Mouse (Mus musculus): ENCODE measurements around the gene Ncbp2.
"Not testable (repeated sequence)": the region's sequence is repeated elsewhere in the genome, so short reads cannot be mapped to it uniquely, and the experiment has no call there.

The Ncbp2 gene

DNA sequence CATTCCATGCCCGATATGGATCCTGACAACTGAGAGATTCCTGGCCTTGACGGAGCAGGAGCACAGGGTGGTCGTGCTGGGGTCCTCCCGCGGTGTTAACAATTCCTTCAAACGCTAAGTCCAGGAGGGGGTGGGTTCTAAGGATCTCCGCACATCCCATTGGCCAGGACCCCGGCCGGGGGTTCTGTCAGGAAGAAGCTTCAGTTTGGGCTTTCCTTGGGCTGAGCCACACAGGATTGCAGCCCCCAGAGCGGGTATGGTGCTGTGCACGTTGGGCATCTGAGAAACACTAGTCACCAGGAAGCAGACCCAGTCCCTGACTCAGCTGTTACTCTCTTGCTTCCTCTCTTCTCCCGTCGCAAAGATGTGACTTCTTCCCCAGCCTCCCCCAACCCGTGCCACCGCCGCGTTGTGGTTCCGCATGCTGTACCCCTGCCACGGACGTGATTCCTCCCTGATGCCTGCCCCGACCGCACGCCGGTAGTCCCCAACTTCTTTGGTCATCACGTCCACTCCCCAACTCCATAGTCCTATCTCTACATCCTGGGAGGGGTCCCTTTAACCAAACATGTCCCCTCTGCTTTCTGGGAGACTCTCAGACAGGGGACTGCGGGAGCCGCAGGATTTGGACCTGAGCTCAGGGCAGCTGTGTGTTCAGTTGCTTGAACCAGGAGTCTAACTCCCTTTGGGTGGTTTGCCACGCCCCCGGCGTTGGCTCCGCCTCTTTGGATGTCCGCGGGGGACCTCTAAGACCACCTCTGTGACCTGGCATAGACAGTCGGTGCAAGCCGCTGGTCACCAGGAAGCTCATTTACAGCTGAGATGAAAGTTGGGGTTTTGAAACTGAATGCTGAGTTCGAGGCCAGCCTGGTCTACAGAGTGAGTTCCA, 13.0 kb upstream of the Ncbp2 start:
- peak; percentile 26 for DNase-seq

DNA sequence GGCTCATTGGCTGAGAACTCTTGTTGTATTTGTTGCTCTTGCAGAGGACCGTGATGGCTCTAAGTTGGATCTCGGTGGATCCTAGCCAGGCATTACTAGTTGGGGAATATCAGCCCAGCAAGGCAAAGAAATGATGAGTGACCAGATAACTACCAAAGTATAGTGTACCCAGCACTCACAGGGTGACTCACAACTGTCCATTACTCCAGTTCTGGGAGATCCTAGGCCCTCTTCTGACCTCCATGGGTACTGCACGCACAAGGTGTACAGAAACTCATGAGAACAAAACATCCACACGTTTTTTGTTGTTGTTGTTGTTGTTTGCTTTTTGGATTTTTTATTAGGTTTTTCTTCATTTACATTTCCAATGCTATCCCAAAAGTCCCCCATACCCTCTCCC, 11.7 kb upstream of the Ncbp2 start:
- no peak for DNase-seq

DNA sequence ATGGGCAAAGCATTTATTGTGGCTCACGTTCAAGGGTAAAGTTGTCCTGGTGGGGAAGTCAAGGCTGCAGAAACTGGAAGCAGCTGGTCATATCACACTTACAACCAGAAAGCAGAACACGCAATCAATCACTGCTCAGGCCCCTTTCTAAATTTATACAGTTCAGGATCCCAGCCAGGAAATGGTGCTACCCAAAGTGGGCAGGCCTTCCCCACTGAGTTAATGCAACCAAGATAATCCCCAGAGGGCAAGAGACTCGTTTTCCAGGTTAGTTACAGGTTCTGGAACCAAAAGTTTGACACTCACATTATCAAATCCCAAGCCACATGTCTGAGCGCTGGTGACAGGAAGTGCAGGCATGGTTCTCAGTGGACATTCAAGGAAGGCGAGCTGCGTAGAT, 9.5 kb upstream of the Ncbp2 start:
- DNase-seq, result no peak

DNA sequence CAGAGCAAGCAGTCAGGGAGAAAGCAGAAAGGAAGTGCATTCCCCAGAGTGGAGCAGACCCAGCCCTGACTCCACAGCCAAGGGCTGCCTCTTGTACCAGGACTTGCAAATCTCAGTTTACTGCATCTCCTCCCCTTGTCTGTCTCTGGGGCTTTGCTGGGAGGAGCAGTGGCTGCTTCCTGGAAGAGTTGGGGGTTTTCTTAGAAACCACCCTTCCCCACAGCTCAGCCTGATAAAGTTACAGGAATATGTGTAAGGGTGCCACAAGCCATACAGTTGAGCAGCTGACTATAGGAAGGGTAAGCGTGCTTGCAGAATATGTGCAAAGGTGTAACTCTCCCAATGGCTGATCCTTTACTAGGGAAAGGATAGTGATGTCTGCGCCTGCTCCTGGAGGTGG, 7.7 kb upstream of the Ncbp2 start:
- no peak for DNase-seq

DNA sequence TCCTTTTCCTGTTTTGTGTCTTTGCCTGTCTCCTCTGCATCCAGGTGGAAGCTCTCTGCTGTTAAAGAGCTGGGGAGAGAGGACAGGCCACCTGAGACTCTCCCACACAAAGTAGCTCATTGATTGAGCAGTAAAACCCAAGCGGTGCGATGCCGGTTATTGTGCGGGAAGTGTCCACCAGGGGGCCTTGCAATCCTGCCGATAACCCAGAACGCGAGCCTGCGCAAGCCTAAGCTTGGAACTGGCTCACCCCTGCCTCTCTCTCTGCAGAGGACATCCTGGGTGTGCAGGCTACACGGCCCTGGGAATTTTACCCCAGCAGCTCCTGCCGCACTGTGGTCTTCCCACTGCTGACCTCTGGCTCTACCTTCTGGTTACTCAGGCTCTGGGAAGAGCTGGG, 4.3 kb upstream of the Ncbp2 start:
- peak; percentile 88 for DNase-seq

DNA sequence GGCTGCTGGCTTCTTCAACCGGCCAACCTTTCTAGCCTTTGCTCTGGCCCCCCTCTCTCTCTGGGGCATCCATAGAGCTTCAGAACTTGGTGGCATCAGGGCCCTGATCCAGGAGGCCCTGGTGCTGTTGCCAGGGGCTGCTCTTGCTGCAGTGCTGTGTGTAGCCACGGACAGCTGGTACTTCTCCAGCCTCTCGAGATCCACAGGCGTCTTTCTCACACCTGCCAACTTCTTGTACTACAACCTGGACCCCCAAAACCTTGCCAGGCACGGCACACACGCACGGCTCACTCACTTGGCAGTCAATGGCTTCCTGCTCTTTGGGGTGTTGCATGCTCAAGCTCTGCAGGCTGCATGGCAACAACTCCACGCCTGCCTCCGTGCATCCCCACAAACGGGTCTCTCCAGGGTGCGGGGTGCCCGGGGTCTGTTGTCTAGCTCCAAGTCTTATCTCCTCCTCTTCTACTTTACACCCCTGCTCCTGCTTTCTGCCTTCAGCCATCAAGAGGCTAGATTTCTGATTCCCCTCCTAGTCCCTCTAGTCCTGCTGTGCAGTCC, 3.5 kb upstream of the Ncbp2 start:
- no peak for DNase-seq

DNA sequence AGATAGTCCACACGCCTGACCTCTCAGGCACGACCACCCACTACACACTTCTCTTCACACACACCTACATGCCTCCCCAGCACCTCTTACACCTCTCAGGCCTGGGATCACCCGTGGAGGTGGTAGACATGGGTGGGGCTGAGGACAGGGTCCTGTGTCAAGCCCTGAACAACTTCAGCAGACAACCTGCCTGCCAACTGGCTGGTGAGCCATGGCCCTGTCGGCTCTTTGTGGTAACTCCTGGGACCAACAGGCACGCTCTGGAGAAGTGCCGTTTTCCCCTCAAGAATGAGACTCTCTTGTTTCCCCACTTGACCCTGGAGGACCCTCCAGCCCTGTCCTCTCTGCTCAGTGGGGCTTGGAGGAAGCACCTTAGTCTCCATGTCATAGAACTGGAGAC, 2.9 kb upstream of the Ncbp2 start:
- DNase-seq, result no peak

DNA sequence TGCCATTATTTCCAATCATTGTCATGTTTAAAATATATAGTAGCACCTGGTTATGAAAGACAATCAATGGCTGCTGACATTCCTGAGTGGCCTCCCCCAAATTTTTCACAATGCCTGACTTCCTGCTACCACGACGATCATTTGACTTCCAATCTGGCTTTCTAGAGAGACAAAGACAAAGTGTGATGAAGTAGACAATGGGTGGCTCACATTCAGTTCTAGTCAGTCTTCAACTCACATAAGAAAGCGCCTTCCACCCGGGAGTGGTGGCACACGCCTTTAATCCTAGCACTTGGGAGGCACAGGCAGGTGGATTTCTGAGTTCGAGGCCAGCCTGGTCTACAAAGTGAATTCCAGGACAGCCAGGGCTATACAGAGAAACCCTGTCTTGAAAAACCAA, 2.3 kb upstream of the Ncbp2 start:
- DNase-seq, result not testable (repeated sequence)

DNA sequence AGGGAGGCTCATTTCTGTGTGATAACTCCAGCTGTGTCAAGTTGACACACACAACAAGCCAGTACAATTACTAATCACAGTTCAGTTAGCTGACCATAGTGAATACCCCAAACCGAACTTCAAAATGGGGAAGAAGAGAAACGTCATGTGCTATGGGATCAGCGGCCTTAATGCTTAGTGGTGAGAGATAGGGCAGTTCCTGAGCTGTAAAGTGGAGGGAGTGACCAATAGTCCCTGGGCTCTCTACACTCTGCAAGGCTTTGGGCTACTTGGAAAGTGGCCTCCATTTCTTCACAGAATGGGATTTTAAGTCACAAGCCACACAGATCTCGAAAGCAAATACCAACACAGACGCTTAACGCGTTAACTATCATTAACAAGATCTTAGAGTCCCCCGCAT, 980 bp upstream of the Ncbp2 start:
- DNase-seq, result no peak

DNA sequence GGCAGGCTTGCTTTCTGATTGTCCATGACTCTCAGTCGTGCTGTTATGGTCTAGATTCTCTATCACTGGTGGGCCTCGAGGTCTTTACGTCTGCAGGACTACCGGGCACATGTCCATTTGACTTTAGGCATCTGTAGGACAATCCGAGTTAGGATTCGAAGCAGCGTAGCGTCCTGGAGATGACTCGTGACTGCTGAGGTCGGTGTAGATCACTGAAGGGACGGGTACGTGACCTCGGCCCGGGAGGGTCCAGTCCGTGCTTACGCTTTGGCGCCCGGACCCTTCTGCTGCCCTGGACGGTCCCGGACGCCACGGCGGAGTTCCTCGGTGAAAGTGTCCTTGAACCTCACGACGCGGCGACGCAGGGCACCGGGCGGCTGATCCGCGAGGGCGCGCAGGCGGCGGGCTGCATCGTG, 404 bp upstream of the Ncbp2 start:
- DNase-seq, result no peak

DNA sequence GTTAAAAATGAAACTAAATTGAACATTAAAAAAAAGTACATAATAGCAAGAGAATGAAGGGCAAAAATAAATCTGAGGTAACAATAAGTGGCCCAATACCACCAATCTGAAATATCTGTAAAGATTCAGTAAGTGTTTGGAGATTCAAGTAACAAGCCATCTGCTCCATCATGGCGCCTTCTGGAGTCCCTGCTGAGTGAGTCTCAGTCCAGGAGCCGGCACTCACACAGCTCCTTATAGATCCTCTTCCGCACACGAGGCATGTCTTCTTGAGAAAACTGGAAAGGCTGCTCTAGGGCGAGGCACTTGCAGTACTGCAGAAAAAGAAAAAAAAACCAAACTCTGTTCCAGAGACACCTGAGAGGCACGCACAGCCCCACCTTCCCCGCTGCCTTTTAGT, 14.9 kb downstream of the Ncbp2 start:
- DNase-seq, result no peak

DNA sequence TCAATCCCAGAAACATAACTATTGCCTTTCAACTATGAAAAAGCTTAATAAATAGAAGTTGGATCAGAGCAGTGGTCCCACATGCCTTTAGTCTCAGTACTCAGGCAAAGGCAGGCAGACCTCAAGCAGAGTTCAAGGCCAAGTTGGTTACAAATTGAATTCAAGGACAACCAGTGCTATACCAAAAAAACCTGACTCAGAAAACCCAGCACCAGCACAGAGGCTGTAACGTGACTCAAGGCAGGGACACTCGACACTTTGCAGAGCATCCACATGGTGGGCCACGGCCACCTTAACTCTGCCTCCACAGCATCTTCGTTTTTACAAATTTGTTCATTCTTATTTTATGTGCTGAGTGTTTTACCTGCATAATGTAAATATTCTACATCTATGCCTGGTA, 26.9 kb downstream of the Ncbp2 start:
- no peak for DNase-seq

DNA sequence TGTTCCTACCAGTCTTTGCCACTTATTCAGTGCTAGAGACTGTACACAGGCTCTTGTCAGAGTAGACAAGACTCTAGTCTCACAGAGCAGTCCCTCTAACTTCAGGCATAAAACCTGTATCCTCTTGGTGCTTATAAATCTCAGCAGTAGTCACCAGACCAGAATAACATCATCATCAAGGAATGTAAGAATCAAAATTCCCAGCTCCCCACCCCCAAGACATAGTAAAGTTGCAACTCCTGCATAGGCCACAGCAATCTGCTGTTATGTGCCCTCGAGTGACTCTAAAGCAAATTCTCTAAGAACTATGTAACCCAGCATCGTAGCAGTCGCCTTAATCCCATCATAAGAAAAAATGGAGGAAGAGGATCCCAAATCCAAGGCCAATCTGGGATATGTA, 31.2 kb downstream of the Ncbp2 start:
- DNase-seq, result no peak

DNA sequence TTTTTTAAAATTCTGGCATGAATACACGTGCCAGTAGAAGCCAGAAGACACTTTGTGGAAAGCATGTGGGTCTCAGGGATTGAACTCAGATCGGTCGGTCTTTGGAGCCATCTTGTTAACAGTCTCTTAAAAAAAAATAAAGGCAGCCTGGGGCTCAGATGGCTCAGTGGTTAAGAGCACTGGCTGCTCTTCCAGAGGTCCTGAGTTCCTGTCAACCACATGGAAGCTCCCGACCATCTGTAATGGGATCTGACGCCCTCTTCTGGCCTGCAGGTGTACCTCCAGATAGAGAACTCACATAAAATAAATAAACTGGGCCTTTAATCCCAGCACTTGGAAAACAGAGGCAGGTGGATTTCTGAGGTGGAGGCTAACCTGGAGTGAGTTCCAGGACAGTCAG, 32.6 kb downstream of the Ncbp2 start:
- DNase-seq, result no peak

DNA sequence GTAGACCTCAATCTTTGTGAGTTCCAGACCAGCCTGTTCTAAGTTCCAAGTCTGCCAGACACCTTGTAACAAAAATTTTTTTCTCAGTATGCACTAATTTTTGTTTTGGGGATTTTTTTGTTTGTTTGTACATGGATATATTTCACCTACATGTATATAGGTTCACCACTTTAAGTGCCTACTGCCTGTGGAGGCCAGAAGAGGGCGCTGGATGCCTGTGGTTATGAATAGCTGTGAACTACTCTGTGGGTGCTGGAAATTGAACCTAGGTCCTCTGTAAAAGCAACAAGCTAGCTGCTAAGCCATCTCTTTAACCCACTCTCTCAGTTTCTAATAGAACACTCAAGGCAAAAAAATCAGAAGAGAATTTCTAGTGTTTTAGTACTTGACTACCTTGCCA, 43.7 kb downstream of the Ncbp2 start:
- no peak for DNase-seq

DNA sequence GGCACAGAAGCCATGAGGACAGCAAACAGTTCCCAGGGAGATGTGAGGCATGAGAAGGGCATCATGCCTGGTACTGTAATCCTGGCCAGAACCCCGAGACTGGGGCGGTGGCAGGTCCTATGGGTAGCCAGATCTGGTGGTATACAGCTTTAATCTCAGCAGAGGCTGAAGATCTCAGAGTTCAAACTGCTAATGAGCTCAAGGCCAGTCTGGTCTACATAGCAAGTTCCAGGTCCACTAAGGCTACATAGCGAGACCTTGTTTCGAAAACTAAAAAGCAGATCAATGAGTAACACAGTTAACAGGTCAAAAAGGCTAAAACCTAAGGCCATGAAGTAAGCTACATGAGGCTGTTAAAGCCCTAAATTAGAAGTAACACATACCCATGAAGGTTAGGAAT, 44.9 kb downstream of the Ncbp2 start:
- no peak for DNase-seq

DNA sequence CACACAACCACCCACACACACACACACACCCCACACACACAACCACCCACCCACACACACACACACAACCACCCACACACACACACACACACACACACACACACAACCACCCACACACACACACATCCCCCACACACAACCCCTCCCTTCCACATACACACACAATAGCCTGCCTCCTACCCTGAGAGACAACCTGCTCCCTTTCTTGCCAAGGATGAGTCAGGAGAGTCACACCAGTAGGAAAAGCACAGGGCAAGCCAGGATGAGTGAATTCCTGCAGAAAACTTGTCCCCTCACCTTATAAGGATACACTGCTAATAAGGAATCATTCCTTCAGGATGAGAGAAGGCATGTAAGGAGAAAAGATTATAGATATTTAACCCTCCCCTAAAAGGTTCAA, 45.6 kb downstream of the Ncbp2 start:
- DNase-seq, result no peak

DNA sequence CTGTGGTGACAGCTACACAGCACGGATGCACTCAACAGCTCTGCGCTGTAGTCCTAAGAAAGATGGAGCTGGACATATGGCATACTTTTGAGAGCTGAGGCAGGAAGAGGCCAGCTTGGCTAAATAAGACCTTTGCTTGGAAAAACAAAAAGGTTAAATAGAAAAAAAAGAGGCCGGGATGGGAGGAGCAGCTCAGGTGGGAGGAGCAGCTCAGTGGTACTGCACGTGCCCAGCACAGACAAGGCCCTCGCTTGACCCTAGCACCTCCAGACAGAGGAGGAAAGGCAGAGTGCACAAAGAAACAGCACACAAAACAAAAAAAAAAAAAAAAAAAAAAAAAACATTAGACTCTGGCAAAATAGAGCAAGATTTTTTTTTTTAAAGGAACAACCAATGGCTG, 48.1 kb downstream of the Ncbp2 start:
- no peak for DNase-seq

DNA sequence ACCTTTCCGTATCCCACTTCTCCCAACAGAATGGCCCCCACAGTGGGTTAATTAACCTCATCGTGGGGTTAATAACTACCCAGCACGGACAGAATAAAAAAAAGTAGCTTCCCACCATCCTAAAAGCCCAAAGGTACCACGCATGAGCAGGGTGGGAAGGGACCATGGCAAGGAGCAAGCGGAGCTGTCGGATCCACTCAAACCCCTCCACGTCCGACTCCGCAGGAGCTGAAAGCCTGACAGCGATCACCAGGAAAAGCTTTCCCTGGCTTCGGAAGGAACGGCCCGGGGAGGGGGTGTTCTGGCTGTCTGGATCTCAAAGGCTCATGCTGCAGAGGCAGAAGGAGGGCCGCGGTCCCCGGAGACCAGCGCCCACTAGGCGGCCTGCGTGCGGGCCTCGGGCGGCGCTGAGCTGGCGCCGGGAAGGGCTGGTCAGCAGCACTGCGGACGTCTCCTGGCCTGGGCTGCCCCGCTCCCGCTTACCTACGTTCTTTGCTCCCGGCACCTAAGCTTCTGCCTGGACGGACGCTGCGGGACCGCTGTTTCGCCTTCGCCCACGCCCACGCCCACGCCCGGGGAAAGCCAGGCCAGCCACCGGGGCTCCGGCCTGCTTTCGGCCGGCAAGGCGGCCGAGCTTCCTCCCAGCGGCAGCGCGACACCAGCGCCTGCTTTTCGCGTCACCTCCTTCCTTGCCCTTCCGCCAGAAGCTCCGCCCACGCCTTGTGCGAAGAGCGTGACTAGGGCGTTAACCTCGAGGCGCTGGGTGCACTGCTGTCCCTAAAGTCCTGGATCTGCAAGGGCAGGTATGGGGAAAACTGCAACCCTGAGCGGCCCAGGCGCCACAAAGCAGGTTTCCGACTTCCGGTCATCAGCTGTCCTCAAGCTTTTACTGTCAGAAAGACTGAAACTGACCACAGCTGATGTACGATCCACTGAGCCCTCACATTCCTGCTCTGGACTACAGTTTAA, 54.5 kb downstream of the Ncbp2 start, which contains the start of gene Senp5:
Senp5 (minus strand) TSS at position 779 of the 969 bp plus-strand sequence.
- peak; percentile 96 for DNase-seq

DNA sequence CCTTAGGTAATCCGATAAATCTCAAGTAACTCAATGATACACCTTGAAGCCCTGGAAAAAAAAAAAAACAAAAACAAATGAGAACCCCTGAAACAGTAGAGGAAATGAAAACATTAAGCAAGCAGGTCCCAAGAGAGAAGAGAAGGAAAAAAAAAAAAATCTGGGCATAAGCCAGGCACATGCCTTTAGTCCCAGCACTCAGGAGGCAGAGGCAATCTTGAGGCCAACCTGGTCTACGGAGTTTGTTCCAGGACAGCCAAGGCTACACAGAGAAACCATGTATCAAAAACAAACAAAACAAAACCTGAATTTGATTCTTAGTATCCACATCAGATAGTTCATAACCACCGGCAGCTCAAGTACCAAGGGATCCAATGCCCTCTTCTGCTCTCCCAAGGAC, 56.4 kb downstream of the Ncbp2 start:
- no peak for DNase-seq

DNA sequence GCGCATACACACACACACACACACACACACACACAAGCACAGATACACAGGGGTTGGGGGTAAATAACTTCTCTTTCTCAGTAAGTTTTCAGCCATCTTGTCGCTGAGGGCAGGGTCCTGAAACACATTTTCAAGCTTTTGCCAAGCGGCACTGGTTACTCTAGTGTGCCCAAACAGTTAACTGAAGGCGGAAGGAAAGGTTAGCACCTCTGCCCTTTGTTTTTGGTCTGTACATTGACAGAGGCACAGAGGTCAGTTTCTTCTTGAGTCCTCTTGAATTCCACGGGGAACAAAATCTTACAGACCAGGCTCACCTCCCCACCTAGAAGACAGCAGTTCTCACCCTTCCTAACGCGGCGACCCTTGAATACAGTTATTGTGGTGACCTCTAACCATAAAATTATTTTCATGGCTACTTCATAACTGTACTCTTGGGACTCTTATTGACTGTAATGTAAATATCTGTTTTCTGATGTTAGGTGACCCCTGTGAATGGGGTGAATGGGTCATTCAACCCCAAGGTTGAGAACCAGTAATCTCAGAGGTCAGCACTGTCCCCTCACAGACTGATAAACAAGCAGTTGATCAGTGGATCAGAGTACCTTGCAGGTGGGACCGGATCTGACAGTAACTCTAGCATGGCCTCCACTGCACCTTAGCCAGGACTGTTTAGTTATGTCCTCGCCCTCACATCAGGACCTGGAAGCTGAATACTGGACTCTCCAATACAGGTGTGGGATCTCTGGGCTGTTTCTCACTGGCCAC, 60.4 kb downstream of the Ncbp2 start:
- DNase-seq, result no peak

DNA sequence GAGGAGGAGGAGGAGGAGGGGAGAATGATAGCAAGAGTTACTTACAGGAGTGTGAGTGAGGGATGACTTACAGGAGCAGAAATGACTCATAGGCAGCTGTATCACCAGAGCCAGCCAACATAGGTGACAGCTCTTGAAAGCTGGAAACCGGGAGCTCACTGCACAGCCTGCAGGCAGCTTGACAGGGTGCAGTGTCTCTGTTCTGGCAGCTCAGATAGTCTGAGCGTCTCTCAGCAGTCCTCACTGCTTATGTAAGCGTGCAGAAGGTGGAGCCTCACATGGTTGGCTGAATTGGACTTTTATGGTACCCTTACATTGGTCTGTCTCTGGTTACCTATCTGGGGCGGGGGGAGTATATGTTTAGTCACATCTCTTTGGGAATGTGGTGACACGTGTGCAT, 61.6 kb downstream of the Ncbp2 start:
- DNase-seq, result no peak

DNA sequence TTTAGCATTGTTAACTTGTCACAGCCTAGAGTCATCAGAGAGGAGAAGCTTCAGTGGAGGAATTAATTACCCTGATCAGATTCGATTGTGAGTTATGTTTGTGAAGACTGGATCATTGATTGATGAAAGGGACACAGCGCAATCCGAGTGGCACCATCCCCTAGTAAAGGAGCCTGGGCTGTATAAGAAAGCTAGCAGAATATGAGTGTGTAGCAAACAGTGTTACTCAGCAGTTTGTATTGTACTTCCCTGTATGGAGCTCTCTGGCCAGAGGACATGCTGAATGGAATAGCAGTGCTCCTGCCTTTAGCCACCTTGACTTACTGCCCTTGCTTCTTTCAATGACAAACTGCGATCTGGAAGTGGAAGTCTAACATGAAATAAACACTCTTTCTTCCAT, 62.0 kb downstream of the Ncbp2 start:
- DNase-seq, result no peak
